Mouse (Mus musculus) heart, embryonic 10.5 days (tissue): ENCODE measurements around the gene Gm8914. TPM values are rescaled to one million over a fixed set of nuclear protein-coding genes. Genes with fewer than 3 reads are reported as not detected.
"Not testable (repeated sequence)": the region's sequence is repeated elsewhere in the genome, so short reads cannot be mapped to it uniquely, and the experiment has no call there.

Experiments used
- DNase-seq: peaks from one replicate; pipeline ENCODE4 v3.0.0-alpha.2; 2017; ENCODE audit warnings: low spot score
- H3K27ac ChIP-seq: fragments of 300-500 bp; sonication (generic); 2 replicates; pipeline ENCODE4 v1.5.1; 2016; ENCODE audit warnings: mild to moderate bottlenecking
- H3K27me3 ChIP-seq: fragments of 300-500 bp; sonication (generic); 2 replicates; pipeline ENCODE4 v1.6.1; 2016; ENCODE audit warnings: mild to moderate bottlenecking; ENCODE audit not compliant: poor library complexity, insufficient read depth, severe bottlenecking
- H3K36me3 ChIP-seq: fragments of 300-500 bp; sonication (generic); 2 replicates; pipeline ENCODE4 v1.6.1; 2016; ENCODE audit warnings: mild to moderate bottlenecking, moderate library complexity
- H3K4me1 ChIP-seq: fragments of 300-500 bp; sonication (generic); 2 replicates; pipeline ENCODE4 v1.6.1; 2016; ENCODE audit warnings: mild to moderate bottlenecking
- H3K4me3 ChIP-seq: fragments of 300-500 bp; sonication (generic); 2 replicates; pipeline ENCODE4 v1.5.1; 2016; ENCODE audit warnings: mild to moderate bottlenecking, moderate library complexity
- H3K9me3 ChIP-seq: fragments of 300-500 bp; sonication (generic); 2 replicates; pipeline ENCODE4 v1.6.1; 2016; ENCODE audit warnings: mild to moderate bottlenecking, moderate library complexity
- WGBS: fragments of 180-500 bp; shearing (Covaris S2); methylation state at CpG from one replicate; pipeline ENCODE4 v1.1.7; 2016; 5-methylcytosine and 5-hydroxymethylcytosine counted together
- polyA plus RNA-seq: library from polyadenylated mRNA; unstranded; fragments of >200 nt; fragmentation: Nextera tagmentation; extraction: Ambion mirVana; gene quantifications from 2 replicates; pipeline ENCODE4 v1.2.1, GENCODE M21; 2016

The Gm8914 gene
- polyA plus RNA-seq = not detected in 2 replicates

DNA sequence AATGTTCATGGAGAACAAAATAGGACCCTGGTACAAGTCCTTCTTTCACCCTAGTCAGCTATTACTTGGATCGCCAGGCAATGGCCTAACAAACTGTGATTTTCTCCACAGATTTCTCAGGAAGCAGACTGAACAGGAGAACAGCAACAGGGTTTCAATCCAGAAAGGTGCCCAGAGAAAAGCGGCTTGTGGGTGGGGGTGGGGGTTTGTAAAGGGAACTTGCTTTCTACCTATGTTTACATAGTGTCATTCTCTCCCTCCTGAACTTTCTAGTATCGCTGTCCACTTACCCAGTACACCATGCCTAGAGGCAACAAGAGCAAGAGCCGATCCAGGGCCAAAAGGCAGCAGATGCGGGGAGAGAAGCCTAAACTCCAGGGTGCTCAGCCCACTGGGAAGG lies at the start of gene Gm8914:
Gm8914 (plus strand) TSS at position 301 of the 400 bp plus-strand sequence.
- not testable (repeated sequence) for H3K9me3 ChIP-seq, H3K27ac ChIP-seq, DNase-seq, H3K4me1 ChIP-seq, H3K36me3 ChIP-seq, H3K4me3 ChIP-seq, H3K27me3 ChIP-seq
- no CpG with 5 or more reads among the region's 5 CpGs for WGBS

Other genes starting within 250 kb of the Gm8914 start
- gene Mageb2, start 148.4 kb upstream of the Gm8914 start, polyA plus RNA-seq = not detected in 2 replicates
- not detected in 2 replicates for gene Gm5072, start 87.6 kb upstream of the Gm8914 start, polyA plus RNA-seq
- gene 1700084M14Rik, start 95.8 kb downstream of the Gm8914 start, polyA plus RNA-seq = not detected in 2 replicates
- not detected in 2 replicates for gene Gm14781, start 152.1 kb downstream of the Gm8914 start, polyA plus RNA-seq